Mouse (Mus musculus) lung, postnatal 0 days (tissue): Measurements from ENCODE around the gene 1110017D15Rik. TPM values are rescaled to one million over a fixed set of nuclear protein-coding genes. Genes with fewer than 3 reads are reported as not detected.

Experiments
- ATAC-seq: fragments of 200-750 bp; cut with Nextera tagmentation; 2 replicates; pipeline ENCODE4 v1.8.0; 2017; ENCODE audit warnings: moderate library complexity
- DNase-seq: peaks from one replicate; pipeline ENCODE4 v3.0.0-alpha.2; 2016; ENCODE audit warnings: low spot score
- H3K27ac ChIP-seq: fragments of 300-500 bp; sonication (generic); 2 replicates; pipeline ENCODE4 v1.5.1; 2014; ENCODE audit warnings: antibody characterized with exemption, mild to moderate bottlenecking, low read length, mixed read lengths
- H3K27me3 ChIP-seq: fragments of 300-500 bp; sonication (generic); replicated peaks from 2 replicates; pipeline ENCODE4 v1.6.1; 2014; ENCODE audit warnings: low read length, mixed read lengths; ENCODE audit not compliant: insufficient read depth
- H3K36me3 ChIP-seq: fragments of 300-500 bp; sonication (generic); 2 replicates; pipeline ENCODE4 v1.6.1; 2014; ENCODE audit warnings: low read length, mixed read lengths; ENCODE audit not compliant: insufficient read depth
- H3K4me1 ChIP-seq: fragments of 300-500 bp; sonication (generic); 2 replicates; pipeline ENCODE4 v1.6.1; 2014; ENCODE audit warnings: antibody characterized with exemption, low read depth, low read length, mixed read lengths; ENCODE audit not compliant: insufficient read depth
- H3K4me2 ChIP-seq: fragments of 300-500 bp; sonication (generic); replicated peaks from 2 replicates; pipeline ENCODE4 v1.6.1; 2014; ENCODE audit warnings: low read depth, mild to moderate bottlenecking, low read length, moderate library complexity, mixed read lengths
- H3K4me3 ChIP-seq: fragments of 300-500 bp; sonication (generic); 2 replicates; pipeline ENCODE4 v1.5.1; 2014; ENCODE audit warnings: low read depth, low read length
- H3K9ac ChIP-seq: fragments of 300-500 bp; sonication (generic); replicated peaks from 2 replicates; pipeline ENCODE4 v1.6.1; 2014; ENCODE audit warnings: low read depth, mild to moderate bottlenecking
- H3K9me3 ChIP-seq: fragments of 300-500 bp; sonication (generic); 2 replicates; pipeline ENCODE4 v1.6.1; 2016; ENCODE audit warnings: low read length, mixed read lengths
- CTCF ChIP-seq: IDR thresholded peaks from 2 replicates; pipeline ENCODE4 v1.5.1; 2016; ENCODE audit warnings: antibody characterized with exemption, mild to moderate bottlenecking
- EP300 ChIP-seq: IDR thresholded peaks from 2 replicates; pipeline ENCODE4 v1.6.1; 2016; ENCODE audit warnings: antibody characterized with exemption, mild to moderate bottlenecking, control low read depth
- WGBS: fragments of 180-500 bp; shearing (Covaris S2); extraction: QIAGEN DNeasy Blood & Tissue Kit; methylation state at CpG from one replicate; pipeline ENCODE4 v1.1.7; 2014; 5-methylcytosine and 5-hydroxymethylcytosine counted together
- polyA plus RNA-seq: library from polyadenylated mRNA; unstranded; fragments of >200 nt; fragmentation: Nextera tagmentation; extraction: Ambion mirVana; gene quantifications from 2 replicates; pipeline ENCODE4 v1.2.1, GENCODE M21; 2015

The 1110017D15Rik gene
- polyA plus RNA-seq, 1 experiment from 2014 or later, result 37.3 TPM

- H3K36me3 ChIP-seq, result no peaks in the 10 kb centered on the region
- no peak for TF ChIP-seq EP300
- TF ChIP-seq CTCF, result no peak
- H3K27ac ChIP-seq, result no peak overlapping the region
- no peaks in the 10 kb centered on the region for H3K27me3 ChIP-seq
- WGBS, result 13% methylated on average over 8 of the region's 8 CpGs
- no peak overlapping the region for H3K4me3 ChIP-seq
- no peaks in the 10 kb centered on the region for H3K9me3 ChIP-seq
- no peaks in the 10 kb centered on the region for H3K4me1 ChIP-seq
- DNase-seq, result no peak
- no peak overlapping the region for H3K9ac ChIP-seq
- no peak for ATAC-seq
- H3K4me2 ChIP-seq, result no peak overlapping the region
These were observed 10.9 kb upstream of the 1110017D15Rik start for GRCm38 (mm10) chr4:41527996-41528395.

- Histone ChIP-seq H3K4me1 (no peaks in the 10 kb centered on the region), H3K27ac (no peak overlapping the region), H3K4me2 (no peak overlapping the region), H3K9me3 (no peaks in the 10 kb centered on the region), H3K36me3 (no peaks in the 10 kb centered on the region), H3K27me3 (no peaks in the 10 kb centered on the region), H3K9ac (no peak overlapping the region), H3K4me3 (no peak overlapping the region)
- ATAC-seq (no peak), DNase-seq (no peak)
- 44% methylated on average over 13 of the region's 13 CpGs for WGBS
- no peak for TF ChIP-seq CTCF
- no peak for TF ChIP-seq EP300
These were observed 9.9 kb upstream of the 1110017D15Rik start for GRCm38 (mm10) chr4:41527076-41527475.

- Histone ChIP-seq H3K4me1 (no peaks in the 10 kb centered on the region), H3K9me3 (no peaks in the 10 kb centered on the region), H3K4me3 (no peak overlapping the region), H3K27ac (no peak overlapping the region), H3K27me3 (no peaks in the 10 kb centered on the region), H3K36me3 (no peaks in the 10 kb centered on the region), H3K4me2 (no peak overlapping the region), H3K9ac (no peak overlapping the region)
- TF ChIP-seq CTCF (no peak), EP300 (no peak)
- DNase-seq (no peak), ATAC-seq (no peak)
- 53% methylated on average over 7 of the region's 7 CpGs for WGBS
These were observed 9.4 kb upstream of the 1110017D15Rik start for GRCm38 (mm10) chr4:41526553-41526952.

GRCm38 (mm10) chr4:41524829-41525228, 7.7 kb upstream of the 1110017D15Rik start:
- no peak for DNase-seq
- Histone ChIP-seq H3K9ac (no peak overlapping the region), H3K4me3 (no peak overlapping the region), H3K36me3 (no peaks in the 10 kb centered on the region), H3K4me1 (no peaks in the 10 kb centered on the region), H3K27ac (no peak overlapping the region), H3K4me2 (no peak overlapping the region), H3K9me3 (no peaks in the 10 kb centered on the region), H3K27me3 (no peaks in the 10 kb centered on the region)
- WGBS, result 63% methylated on average over 9 of the region's 9 CpGs
- ATAC-seq, result no peak
- TF ChIP-seq EP300 (no peak), CTCF (no peak)

GRCm38 (mm10) chr4:41523839-41524238, 6.7 kb upstream of the 1110017D15Rik start:
- Histone ChIP-seq H3K27me3 (no peaks in the 10 kb centered on the region), H3K9me3 (no peaks in the 10 kb centered on the region), H3K9ac (no peak overlapping the region), H3K4me3 (no peak overlapping the region), H3K36me3 (no peaks in the 10 kb centered on the region), H3K27ac (no peak overlapping the region), H3K4me1 (no peaks in the 10 kb centered on the region), H3K4me2 (no peak overlapping the region)
- DNase-seq (no peak), ATAC-seq (no peak)
- TF ChIP-seq EP300 (no peak), CTCF (no peak)
- WGBS, result 73% methylated on average over 7 of the region's 7 CpGs

GRCm38 (mm10) chr4:41522788-41523187, 5.7 kb upstream of the 1110017D15Rik start:
- DNase-seq (peak; percentile 55), ATAC-seq (no peak; the same call in 1 of the 2 replicates)
- Histone ChIP-seq H3K4me3 (no peak overlapping the region), H3K9me3 (no peaks in the 10 kb centered on the region), H3K4me1 (no peaks in the 10 kb centered on the region), H3K36me3 (no peaks in the 10 kb centered on the region), H3K9ac (no peak overlapping the region), H3K27me3 (no peaks in the 10 kb centered on the region), H3K27ac (no peak overlapping the region), H3K4me2 (no peak overlapping the region)
- 41% methylated on average over 5 of the region's 5 CpGs for WGBS
- TF ChIP-seq EP300 (no peak), CTCF (peak; percentile 82)

- no peak overlapping the region for H3K27ac ChIP-seq
- no peak overlapping the region for H3K4me3 ChIP-seq
- TF ChIP-seq EP300, result no peak
- no peak for TF ChIP-seq CTCF
- H3K4me2 ChIP-seq, result no peak overlapping the region
- no peaks in the 10 kb centered on the region for H3K27me3 ChIP-seq
- no peaks in the 10 kb centered on the region for H3K9me3 ChIP-seq
- 51% methylated on average over 6 of the region's 6 CpGs for WGBS
- DNase-seq (peak; percentile 44), ATAC-seq (peak; percentile 52)
- no peak overlapping the region for H3K9ac ChIP-seq
- H3K4me1 ChIP-seq, result no peaks in the 10 kb centered on the region
- no peaks in the 10 kb centered on the region for H3K36me3 ChIP-seq
These were observed 5.0 kb upstream of the 1110017D15Rik start for GRCm38 (mm10) chr4:41522136-41522535.
